Mouse (Mus musculus): ENCODE data around the gene Csnk1g2.

Csnk1g2 gene

GRCm38 (mm10) chr10:80680260-80680696 is 57.6 kb downstream of the Csnk1g2 start:
- DNase-seq = no peak

- no peak for DNase-seq
Measured at GRCm38 (mm10) chr10:80682003-80682402, 59.4 kb downstream of the Csnk1g2 start.

DNA sequence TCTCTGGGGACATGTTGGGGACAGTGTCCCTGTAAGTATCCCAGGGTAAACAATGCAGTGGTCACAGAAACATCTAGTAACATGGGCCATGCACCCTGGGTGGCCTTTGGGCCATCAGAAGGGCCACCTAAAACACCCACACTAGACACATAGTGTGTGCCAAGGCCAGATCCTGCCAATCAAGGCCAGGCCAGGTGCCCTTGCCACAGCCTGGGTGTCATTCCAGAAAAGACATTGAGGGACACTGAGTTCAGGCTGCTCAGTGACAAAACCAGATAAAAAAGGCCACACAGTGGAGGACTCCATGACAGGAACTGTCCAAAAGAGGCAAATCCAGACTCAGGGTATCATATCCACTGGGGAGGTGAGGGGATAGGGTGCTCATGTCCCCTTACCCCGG is 61.0 kb downstream of the Csnk1g2 start:
- no peak for DNase-seq

- DNase-seq = no peak
Measured at GRCm38 (mm10) chr10:80684214-80684613, 61.6 kb downstream of the Csnk1g2 start.

DNA sequence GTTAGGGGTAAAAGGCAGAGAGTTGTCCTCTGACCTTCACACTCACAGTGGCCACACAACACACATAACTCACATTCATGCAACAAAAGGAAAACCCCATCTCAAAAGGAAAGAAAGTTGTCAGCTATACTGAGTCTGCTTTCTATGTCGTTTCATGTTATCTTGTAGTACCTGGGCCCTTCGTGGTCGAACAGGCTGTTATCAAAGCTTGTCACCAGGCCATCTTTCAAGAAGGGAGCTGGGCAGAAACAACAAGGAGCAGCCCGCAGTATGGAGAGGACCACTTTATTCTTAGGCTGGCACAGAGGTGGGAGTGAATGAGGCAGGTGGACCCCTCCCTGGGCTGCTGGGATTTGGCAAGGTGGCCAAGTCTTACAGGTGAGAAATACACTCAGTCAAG is 62.3 kb downstream of the Csnk1g2 start:
- DNase-seq = no peak

- DNase-seq = no peak
Measured at GRCm38 (mm10) chr10:80686617-80687016, 64.0 kb downstream of the Csnk1g2 start.

DNA sequence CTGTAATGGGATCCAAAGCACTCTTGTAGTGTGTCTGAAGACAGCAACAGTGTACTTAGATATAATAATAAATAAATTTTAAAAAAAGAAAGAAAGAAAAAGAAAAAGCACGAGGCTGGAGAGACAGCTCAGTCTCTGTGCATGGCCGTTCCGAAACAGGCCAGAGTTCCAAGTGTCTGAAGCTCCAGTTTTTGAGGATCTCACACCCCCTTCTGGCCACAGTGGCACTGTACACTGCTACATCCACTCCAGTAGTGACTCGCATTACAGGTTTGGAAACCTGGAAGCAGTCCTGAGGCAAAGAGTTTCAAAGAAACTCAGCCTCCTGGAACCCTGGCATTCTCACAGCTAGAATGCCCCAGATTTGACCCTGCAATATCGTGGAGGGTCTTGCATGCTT is 65.2 kb downstream of the Csnk1g2 start:
- DNase-seq = peak; percentile 58
